Mouse (Mus musculus): Measurements from ENCODE around the gene Acvr1c. TPM values are rescaled to one million over a fixed set of nuclear protein-coding genes. Genes with fewer than 3 reads are reported as not detected.

The Acvr1c gene
- polyA plus RNA-seq, 1 experiment from 2014 or later, result 1.2 TPM

DNA sequence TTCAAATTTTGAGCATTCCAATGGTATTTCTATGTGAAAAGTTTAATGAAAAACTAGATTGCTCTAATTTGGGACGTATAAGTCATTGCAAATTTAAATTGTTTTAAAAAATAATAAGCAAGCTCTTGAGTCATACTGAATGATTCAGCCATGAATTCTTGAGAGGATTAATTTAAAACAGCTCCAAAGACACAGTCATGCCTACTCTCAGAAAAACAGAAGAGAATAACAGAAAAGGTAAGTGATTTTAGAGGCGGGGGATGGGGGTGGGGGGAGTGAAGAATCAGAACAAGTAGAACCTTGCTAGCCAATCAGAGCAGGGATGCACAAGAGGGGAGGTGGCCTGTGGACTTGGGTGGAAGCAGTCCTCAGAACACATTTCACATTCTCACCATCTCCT, 7.0 kb downstream of the Acvr1c start:
- H3K9ac ChIP-seq, result no peak overlapping the region
- no peak overlapping the region for H3K27ac ChIP-seq (replicated peaks)
- ATAC-seq (ENCODE audit: low read depth), result no peak
- no peak overlapping the region for H3K4me2 ChIP-seq
- H3K4me3 ChIP-seq, result no peak overlapping the region
- H3K4me1 ChIP-seq (replicated peaks), result no peaks in the 10 kb centered on the region
- H3K27me3 ChIP-seq, result peaks cover 13% of the 10 kb centered on the region
- H3K9me3 ChIP-seq, result no peaks in the 10 kb centered on the region
- no peaks in the 10 kb centered on the region for H3K36me3 ChIP-seq
- WGBS, result 85% methylated on average over 2 of the region's 2 CpGs

DNA sequence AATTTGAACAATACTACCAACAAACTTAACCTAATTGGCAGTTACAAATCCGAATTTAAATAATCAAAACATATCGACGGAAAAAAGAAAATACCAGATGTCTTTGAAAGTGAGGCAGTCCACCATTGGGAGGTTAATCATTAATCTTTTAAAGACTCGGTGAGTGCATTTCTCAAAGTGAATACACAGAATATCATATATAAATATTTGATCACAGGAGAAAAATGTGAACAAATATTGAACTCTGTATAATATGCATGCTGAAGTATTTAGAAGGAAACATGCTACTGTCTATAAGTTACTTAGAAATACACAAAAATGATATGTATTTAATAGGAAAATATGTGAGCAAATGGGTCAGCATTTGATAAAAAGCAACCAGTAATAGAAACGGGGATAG, 21.0 kb downstream of the Acvr1c start:
- no peak for ATAC-seq (ENCODE audit: low read depth)
- Histone ChIP-seq H3K36me3 (no peaks in the 10 kb centered on the region), H3K4me1 (replicated peaks) (no peaks in the 10 kb centered on the region), H3K4me2 (no peak overlapping the region), H3K4me3 (no peak overlapping the region), H3K27me3 (no peaks in the 10 kb centered on the region), H3K9me3 (no peaks in the 10 kb centered on the region), H3K27ac (replicated peaks) (no peak overlapping the region), H3K9ac (no peak overlapping the region)
- WGBS, result 87% methylated on average over 5 of the region's 5 CpGs

DNA sequence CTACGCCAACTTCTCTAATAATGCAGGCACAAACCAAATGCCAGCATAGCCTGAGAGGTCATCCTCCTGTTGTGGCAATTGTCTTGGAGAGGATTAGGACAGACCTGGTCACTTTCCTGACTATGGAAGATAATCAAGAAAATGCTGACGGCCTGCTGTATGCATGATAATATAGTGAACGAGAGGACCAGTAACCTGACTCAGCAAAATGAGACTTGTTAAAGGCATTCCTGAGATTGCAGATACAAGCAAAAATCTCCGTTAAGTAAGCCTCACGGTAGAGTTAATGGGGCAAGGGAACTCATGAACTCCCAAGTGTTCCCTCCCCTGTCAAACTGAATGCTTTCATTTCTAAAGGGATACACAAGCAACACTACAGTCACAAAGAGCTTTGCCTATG, 28.1 kb downstream of the Acvr1c start:
- H3K9ac ChIP-seq, result no peak overlapping the region
- no peaks in the 10 kb centered on the region for H3K27me3 ChIP-seq
- H3K4me2 ChIP-seq, result no peak overlapping the region
- H3K36me3 ChIP-seq, result no peaks in the 10 kb centered on the region
- H3K4me1 ChIP-seq (replicated peaks), result no peaks in the 10 kb centered on the region; the same call in 1 of the 2 replicates
- no peak for ATAC-seq (ENCODE audit: low read depth)
- H3K9me3 ChIP-seq, result no peaks in the 10 kb centered on the region
- no peak overlapping the region for H3K4me3 ChIP-seq
- 83% methylated on average over 5 of the region's 5 CpGs for WGBS
- no peak overlapping the region for H3K27ac ChIP-seq (replicated peaks)

DNA sequence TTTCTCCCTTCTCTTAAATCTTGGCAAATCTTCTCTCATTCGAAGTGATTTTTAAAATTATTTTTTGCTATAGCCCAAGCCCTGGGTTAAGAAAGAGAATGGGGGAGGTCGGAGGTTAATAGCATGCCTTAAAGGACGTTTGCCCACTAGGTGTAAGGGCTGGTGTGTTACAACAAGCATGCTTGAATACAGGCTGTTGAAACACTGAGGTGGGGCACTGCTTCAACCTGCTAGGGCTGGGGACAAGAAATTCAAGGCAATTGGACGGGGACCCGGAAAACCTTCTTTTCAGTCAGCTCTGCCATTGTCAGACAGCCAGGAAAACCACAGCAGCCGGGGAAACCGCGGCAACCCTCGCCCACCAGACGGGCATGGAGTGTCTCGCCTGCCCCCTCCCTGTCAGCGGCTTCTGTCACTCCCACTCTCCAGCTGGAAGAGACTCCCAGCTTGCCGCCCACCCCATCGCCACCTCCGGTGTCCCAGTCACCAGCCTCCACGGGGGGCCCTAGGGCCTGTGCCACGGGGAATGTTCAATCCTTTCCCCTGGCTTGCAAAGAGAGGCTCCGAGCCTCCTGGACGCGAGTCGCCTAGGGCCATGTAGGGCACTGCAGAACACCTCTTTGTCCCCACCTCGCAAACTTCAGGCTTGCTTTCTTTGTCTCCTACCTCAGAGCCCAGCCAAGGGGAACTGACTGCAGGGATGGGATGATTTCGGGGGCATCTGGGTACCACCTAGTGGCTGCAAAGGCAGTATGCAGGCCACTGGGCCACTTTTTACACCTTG, 33.4 kb downstream of the Acvr1c start:
- 12% methylated on average over 23 of the region's 23 CpGs for WGBS
- peaks cover 6% of the 10 kb centered on the region; the same call in 1 of the 2 replicates for H3K4me1 ChIP-seq (replicated peaks)
- H3K4me3 ChIP-seq, result peak overlapping the region; percentile 44

DNA sequence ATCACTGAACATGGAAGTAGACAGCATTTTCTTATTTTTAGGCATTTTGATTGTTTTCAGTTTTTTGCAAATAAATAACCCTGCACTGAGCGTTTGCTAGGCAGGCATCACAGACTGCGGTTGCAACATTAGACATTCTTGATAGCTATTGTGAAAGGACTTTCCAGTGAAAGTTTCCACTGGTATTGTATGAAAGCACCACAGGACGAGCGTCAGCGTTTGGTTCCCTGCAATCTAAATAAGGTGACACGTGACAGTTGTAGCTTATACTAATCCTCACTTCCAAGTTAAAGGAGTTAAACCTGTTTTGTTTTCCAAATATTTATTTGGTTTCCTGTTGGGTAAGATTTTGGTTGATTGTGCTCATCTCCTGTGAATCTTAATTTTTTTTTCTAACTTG, 34.4 kb downstream of the Acvr1c start:
- no peak overlapping the region for H3K4me3 ChIP-seq
- no peaks in the 10 kb centered on the region for H3K9me3 ChIP-seq
- peaks cover 6% of the 10 kb centered on the region; the same call in 1 of the 2 replicates for H3K4me1 ChIP-seq (replicated peaks)
- WGBS, result 83% methylated on average over 6 of the region's 6 CpGs
- H3K4me2 ChIP-seq, result no peak overlapping the region
- H3K27me3 ChIP-seq, result no peaks in the 10 kb centered on the region
- no peak for ATAC-seq (ENCODE audit: low read depth)
- H3K36me3 ChIP-seq, result no peaks in the 10 kb centered on the region
- H3K9ac ChIP-seq, result no peak overlapping the region
- no peak overlapping the region for H3K27ac ChIP-seq (replicated peaks)

More for the DNA sequence above, 33.4 kb downstream of the Acvr1c start:
- Histone ChIP-seq H3K9ac (peak overlapping the region; percentile 78), H3K9me3 (no peaks in the 10 kb centered on the region), H3K4me2 (peak overlapping the region; percentile 69), H3K36me3 (no peaks in the 10 kb centered on the region), H3K27me3 (no peaks in the 10 kb centered on the region), H3K27ac (replicated peaks) (peak overlapping the region; percentile 34; the same call in 1 of the 2 replicates)
- peak; percentile 96 for ATAC-seq (ENCODE audit: low read depth)

DNA sequence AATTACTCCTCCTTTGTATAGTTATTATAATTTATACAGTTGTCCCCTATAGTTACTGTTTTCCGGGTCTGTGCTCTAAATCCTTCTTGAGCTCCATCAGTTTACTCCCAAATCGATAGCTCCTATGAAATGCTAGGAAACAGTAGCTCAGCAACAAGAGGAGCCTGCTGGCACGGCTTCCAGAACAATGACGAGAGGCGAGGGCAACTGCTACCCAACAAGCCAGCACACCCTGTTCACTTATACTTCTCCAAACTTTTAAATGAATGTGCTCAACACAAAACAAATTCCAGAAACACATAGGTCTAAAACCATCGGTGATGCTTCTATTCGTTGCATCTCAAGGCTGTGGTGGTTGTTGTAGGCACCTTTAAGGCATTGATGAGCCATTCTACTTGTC, 41.5 kb downstream of the Acvr1c start:
- H3K9me3 ChIP-seq, result no peaks in the 10 kb centered on the region
- H3K4me2 ChIP-seq, result no peak overlapping the region
- WGBS, result 93% methylated on average over 7 of the region's 7 CpGs
- no peak overlapping the region for H3K27ac ChIP-seq (replicated peaks)
- no peak overlapping the region for H3K4me3 ChIP-seq
- ATAC-seq (ENCODE audit: low read depth), result no peak
- no peaks in the 10 kb centered on the region for H3K4me1 ChIP-seq (replicated peaks)
- no peaks in the 10 kb centered on the region for H3K27me3 ChIP-seq
- H3K9ac ChIP-seq, result no peak overlapping the region
- no peaks in the 10 kb centered on the region for H3K36me3 ChIP-seq

DNA sequence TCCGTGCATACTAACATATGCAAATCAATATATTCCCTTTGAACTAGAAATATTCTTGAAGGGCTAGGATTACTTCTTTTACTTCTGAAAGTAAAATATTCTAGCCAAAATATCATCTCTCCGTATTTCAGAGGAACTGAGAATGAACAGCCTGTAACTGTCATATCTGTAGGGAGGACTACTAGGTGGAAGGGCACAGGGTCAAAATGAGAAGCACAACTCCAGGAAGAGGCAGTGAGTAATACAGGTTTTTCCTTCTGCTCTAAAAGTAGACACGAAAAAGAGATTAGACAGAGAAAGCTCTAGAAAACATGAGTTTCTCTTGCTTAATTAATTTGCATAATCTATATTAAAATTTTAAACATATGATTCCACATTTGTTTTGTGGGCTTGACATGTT, 48.0 kb downstream of the Acvr1c start:
- no peak overlapping the region for H3K27ac ChIP-seq (replicated peaks)
- WGBS, result 81% methylated on average over 3 of the region's 3 CpGs
- no peak for ATAC-seq (ENCODE audit: low read depth)

DNA sequence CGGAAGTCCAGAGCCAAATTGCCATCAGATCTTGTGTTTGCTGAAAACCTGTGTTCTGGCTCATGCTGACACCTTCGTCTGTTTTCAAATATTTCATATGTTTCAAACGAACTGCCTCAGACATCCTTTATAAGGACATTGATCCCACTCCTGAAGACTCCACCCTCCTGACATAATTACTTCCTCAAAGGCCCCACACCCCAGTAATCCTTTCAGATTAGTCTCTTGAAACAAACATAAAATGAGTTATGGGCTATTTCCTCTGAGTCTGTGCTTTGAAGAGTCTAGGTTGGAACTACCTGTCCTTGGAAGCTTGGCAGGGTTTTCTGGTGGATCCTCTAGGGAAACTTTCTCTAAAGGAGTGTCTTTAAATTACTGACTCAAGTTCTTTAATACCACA, 53.2 kb downstream of the Acvr1c start:
- no peak for ATAC-seq (ENCODE audit: low read depth)
- H3K4me3 ChIP-seq, result no peak overlapping the region
- H3K4me1 ChIP-seq (replicated peaks), result no peaks in the 10 kb centered on the region
- WGBS, result 90% methylated on average over 3 of the region's 3 CpGs
- H3K9ac ChIP-seq, result no peak overlapping the region
- H3K27ac ChIP-seq (replicated peaks), result no peak overlapping the region
- H3K27me3 ChIP-seq, result no peaks in the 10 kb centered on the region
- no peaks in the 10 kb centered on the region for H3K36me3 ChIP-seq
- no peak overlapping the region for H3K4me2 ChIP-seq
- no peaks in the 10 kb centered on the region for H3K9me3 ChIP-seq

More for the DNA sequence above, 48.0 kb downstream of the Acvr1c start:
- Histone ChIP-seq H3K36me3 (no peaks in the 10 kb centered on the region), H3K4me2 (no peak overlapping the region), H3K4me3 (no peak overlapping the region), H3K4me1 (replicated peaks) (no peaks in the 10 kb centered on the region), H3K9me3 (no peaks in the 10 kb centered on the region), H3K9ac (no peak overlapping the region), H3K27me3 (no peaks in the 10 kb centered on the region)

DNA sequence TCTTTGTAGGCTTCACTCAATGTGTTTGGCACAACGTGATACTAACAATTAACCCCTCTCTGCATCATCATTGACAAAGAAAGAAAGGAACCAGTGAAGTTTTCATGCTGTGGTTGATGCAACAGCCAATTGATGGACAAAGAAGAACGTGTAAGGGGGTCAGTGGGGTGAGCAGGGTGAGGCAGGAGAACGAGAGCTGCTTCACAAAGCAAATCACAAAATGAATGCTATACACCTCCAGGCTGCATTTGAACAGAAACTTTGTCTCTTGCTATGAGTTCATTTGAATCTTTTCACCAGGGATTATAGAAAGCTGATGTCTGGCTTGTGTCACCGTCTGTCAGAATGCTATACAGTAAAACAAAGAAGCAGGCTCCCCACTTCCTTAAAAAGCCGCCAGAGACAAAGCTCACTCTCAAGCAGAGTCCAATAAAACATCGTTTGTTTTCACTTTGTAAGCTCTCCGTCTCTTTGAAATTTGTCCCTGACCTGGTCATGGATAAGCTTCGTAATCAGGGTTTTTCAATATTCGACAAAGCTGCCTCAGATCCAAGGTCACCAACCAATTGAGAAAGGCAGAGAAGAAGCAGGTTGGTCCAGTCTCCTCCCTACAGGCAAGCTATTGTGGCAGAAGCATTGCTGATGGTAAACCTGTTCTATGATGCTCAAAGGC, 67.8 kb downstream of the Acvr1c start:
- 17% methylated on average over 9 of the region's 9 CpGs for WGBS
- Histone ChIP-seq H3K9me3 (no peaks in the 10 kb centered on the region), H3K27me3 (no peaks in the 10 kb centered on the region), H3K36me3 (no peaks in the 10 kb centered on the region), H3K9ac (no peak overlapping the region), H3K4me3 (no peak overlapping the region), H3K4me1 (replicated peaks) (0 out of 2 replicates have a peak, but pooled peaks cover 10% of the 10 kb centered on the region), H3K27ac (replicated peaks) (no peak overlapping the region), H3K4me2 (no peak overlapping the region)
- no peak for ATAC-seq (ENCODE audit: low read depth)

DNA sequence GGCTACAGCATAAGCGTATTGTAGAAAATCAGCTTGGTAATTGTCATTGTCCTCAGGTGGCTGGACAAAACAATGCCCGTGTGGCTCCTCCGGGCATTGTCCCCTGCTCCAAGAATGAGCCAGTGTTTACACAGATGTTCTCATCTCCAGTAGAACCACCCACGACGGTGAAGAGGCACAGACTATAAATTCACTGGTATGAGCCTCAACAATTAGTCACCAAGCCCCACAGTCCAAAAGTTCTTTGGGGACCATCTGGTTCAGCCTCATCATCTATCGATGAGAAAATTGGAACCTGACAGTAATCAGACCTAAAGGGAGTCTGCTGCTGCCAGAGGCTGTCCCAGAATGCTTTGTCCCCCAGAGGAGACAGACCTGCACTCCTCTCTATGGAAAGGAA, 68.4 kb downstream of the Acvr1c start:
- ATAC-seq (ENCODE audit: low read depth), result no peak
- no peaks in the 10 kb centered on the region for H3K9me3 ChIP-seq
- H3K4me2 ChIP-seq, result no peak overlapping the region
- H3K9ac ChIP-seq, result no peak overlapping the region
- H3K27me3 ChIP-seq, result no peaks in the 10 kb centered on the region
- no peak overlapping the region for H3K27ac ChIP-seq (replicated peaks)
- no peak overlapping the region for H3K4me3 ChIP-seq
- 0 out of 2 replicates have a peak, but pooled peaks cover 10% of the 10 kb centered on the region for H3K4me1 ChIP-seq (replicated peaks)
- no peaks in the 10 kb centered on the region for H3K36me3 ChIP-seq
- WGBS, result 36% methylated on average over 6 of the region's 6 CpGs

DNA sequence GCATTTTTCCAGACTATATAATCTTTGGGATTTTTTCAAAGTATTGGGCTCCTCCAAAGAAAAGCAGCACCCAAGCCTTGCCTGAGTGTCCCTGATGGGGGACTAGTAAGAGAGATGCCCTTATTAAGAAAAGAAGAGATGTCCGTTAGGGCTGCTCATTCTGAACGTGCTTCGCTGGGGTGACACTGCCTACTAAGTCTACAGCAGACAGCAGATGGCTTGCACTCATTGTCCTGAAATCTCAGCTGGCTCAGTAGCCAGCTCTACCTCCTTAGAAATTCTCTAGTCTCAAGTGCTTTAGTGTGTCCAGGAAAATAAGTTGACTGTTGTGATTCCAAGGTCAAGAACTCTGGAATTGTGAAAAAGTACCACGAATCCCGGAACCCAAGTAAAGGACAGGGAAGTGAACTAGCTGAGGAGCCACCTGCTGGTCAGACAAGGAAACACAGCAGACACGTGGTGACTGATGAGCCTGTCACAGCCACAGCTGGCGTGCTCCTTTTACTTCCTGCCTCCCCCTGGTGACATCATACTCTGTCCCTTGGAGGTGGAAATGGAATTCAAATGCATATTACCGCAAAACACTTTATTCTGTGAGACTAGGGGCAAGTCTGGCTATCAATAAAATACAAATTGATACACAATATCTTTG, 75.3 kb downstream of the Acvr1c start:
- H3K9ac ChIP-seq, result no peak overlapping the region
- no peaks in the 10 kb centered on the region for H3K4me1 ChIP-seq (replicated peaks)
- no peaks in the 10 kb centered on the region for H3K36me3 ChIP-seq
- no peaks in the 10 kb centered on the region for H3K27me3 ChIP-seq
- no peak overlapping the region for H3K4me2 ChIP-seq
- no peak overlapping the region for H3K4me3 ChIP-seq
- H3K9me3 ChIP-seq, result no peaks in the 10 kb centered on the region
- 49% methylated on average over 8 of the region's 8 CpGs for WGBS
- no peak overlapping the region for H3K27ac ChIP-seq (replicated peaks)
- peak; percentile 65; the same call in 1 of the 2 replicates for ATAC-seq (ENCODE audit: low read depth)

DNA sequence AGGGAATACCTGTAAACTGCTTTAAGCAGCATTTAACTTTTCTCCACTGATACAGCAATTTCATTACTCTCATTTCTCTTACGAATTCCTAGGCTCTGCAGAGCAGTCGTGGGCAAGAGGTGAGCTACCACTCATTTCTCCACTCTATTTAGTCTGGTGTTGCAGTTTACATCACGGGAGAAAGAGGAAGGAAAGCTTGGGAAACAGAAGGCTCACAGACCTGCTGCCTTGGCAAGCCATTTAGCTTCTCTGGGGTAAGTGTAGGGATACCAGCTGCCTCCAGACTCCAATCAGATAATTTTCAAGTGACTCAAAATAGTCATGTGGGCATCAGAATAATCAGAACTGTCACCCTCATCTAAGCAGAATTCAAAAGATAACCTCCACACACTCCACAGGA, 76.6 kb downstream of the Acvr1c start:
- no peak overlapping the region for H3K9ac ChIP-seq
- WGBS, result 78% methylated on average over 3 of the region's 3 CpGs
- no peak overlapping the region for H3K4me2 ChIP-seq
- no peak overlapping the region for H3K27ac ChIP-seq (replicated peaks)
- ATAC-seq (ENCODE audit: low read depth), result no peak
- no peaks in the 10 kb centered on the region for H3K27me3 ChIP-seq
- H3K4me1 ChIP-seq (replicated peaks), result no peaks in the 10 kb centered on the region
- no peak overlapping the region for H3K4me3 ChIP-seq
- H3K9me3 ChIP-seq, result no peaks in the 10 kb centered on the region
- H3K36me3 ChIP-seq, result no peaks in the 10 kb centered on the region

All from neural tube, embryonic 13.5 days (tissue).